Comparison of ENCODE assay signal across 23 mouse cellular contexts in the genomic region with DNA sequence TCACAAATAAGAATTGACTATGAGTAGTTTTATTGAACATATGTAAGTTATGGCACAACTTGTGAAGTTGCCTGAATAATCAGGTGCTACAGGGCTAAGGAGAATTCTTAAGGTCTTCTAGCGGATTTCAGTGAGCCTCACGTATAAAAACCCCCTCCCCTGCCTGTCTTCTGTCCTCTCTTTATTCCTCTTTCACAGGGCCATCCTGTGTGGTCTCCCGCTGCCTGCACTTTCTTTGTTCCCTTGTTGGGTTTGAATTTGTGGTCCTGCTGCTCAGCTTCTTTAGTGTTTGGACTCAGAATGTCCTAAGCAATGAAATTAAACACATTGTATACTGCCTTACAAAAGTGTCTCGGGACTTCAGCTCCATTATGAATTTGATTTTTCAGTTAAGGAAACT.
DNase-seq lines count a peak whose midpoint lies in the region; ATAC-seq and TF ChIP-seq lines count a peak whose summit lies in the region.
"Had no signal": no experiment of that assay in that cellular context is flagged by ENCODE, and none has a peak within 500 bp of the region (broad histone marks: within the 10 kb centered on the region; RNA-seq: fewer than 3 reads in every experiment).

No protein-coding gene starts in this region.

- H3K9me3 ChIP-seq in forebrain, embryonic 10.5 days, result no peaks in the 10 kb centered on the region
- H3K9me3 ChIP-seq in forebrain, embryonic 12.5 days, result no peaks in the 10 kb centered on the region
- no peaks in the 10 kb centered on the region for H3K9me3 ChIP-seq in midbrain, embryonic 10.5 days (replicated peaks)
- no peaks in the 10 kb centered on the region for H3K9me3 ChIP-seq in midbrain, embryonic 13.5 days
- no peaks in the 10 kb centered on the region for H3K9me3 ChIP-seq in ES-Bruce4 (replicated peaks; ENCODE audit: control insufficient read depth, insufficient read depth, low read length, poor library complexity, severe bottlenecking)
- H3K9me3 ChIP-seq in embryonic facial prominence, embryonic 10.5 days, result no peaks in the 10 kb centered on the region
- H3K9me3 ChIP-seq: forebrain, embryonic 15.5 days; heart, embryonic 12.5 days; hindbrain, embryonic 12.5 days had no signal

- no peak for TF ChIP-seq POLR2A in ES-Bruce4 (IDR thresholded peaks at IDR 0.05; ENCODE audit: insufficient read depth, low read length)

- 13% methylated on average over 4 of the region's 4 CpGs for whole genome bisulfite sequencing in forebrain, embryonic 10.5 days
- 7% methylated on average over 4 of the region's 4 CpGs for WGBS in forebrain, embryonic 12.5 days
- whole genome bisulfite sequencing in midbrain, embryonic 10.5 days, result 8% methylated on average over 4 of the region's 4 CpGs
- WGBS in midbrain, embryonic 13.5 days, result 6% methylated on average over 4 of the region's 4 CpGs
- WGBS in embryonic facial prominence, embryonic 10.5 days, result 29% methylated on average over 4 of the region's 4 CpGs

- no peak overlapping the region for H3K4me3 ChIP-seq in forebrain, embryonic 10.5 days
- no peak overlapping the region for H3K4me3 ChIP-seq in forebrain, embryonic 12.5 days (replicated peaks)
- no peak overlapping the region for H3K4me3 ChIP-seq in midbrain, embryonic 10.5 days
- no peak overlapping the region for H3K4me3 ChIP-seq in midbrain, embryonic 13.5 days (replicated peaks)
- no peak overlapping the region for H3K4me3 ChIP-seq in ES-Bruce4 (ENCODE audit: low read depth, low read length)
- no peak overlapping the region for H3K4me3 ChIP-seq in embryonic facial prominence, embryonic 10.5 days
- H3K4me3 ChIP-seq: forebrain, embryonic 15.5 days; heart, embryonic 12.5 days; hindbrain, embryonic 12.5 days; layer of hippocampus, adult 2 months; myocyte had no signal

- no peak for TF ChIP-seq CTCF in ES-Bruce4 (IDR thresholded peaks at IDR 0.05; ENCODE audit: low read depth, low read length)

- H3K4me2 ChIP-seq in forebrain, embryonic 12.5 days, result no peak overlapping the region
- H3K4me2 ChIP-seq in midbrain, embryonic 13.5 days (replicated peaks), result no peak overlapping the region
- H3K4me2 ChIP-seq: forebrain, embryonic 15.5 days; heart, embryonic 12.5 days; hindbrain, embryonic 12.5 days had no signal

- peak overlapping the region; percentile 84 for H3K27ac ChIP-seq in forebrain, embryonic 10.5 days
- no peak overlapping the region for H3K27ac ChIP-seq in forebrain, embryonic 12.5 days
- H3K27ac ChIP-seq in midbrain, embryonic 10.5 days (replicated peaks), result peak overlapping the region; percentile 84
- H3K27ac ChIP-seq in midbrain, embryonic 13.5 days, result no peak overlapping the region
- 0 out of 2 replicates have a peak overlapping the region, but pooled peaks have one; percentile 6 for H3K27ac ChIP-seq in ES-Bruce4 (ENCODE audit: insufficient read depth, low read length)
- H3K27ac ChIP-seq in embryonic facial prominence, embryonic 10.5 days (replicated peaks), result peak overlapping the region; percentile 74
- H3K27ac ChIP-seq: forebrain, embryonic 15.5 days; hindbrain, embryonic 12.5 days; layer of hippocampus, adult 2 months had no signal

- TF ChIP-seq EP300 in ES-Bruce4 (IDR thresholded peaks at IDR 0.05; ENCODE audit: insufficient read depth, low read depth, low read length), result no peak

- DNase-seq in forebrain, embryonic 10.5 days (ENCODE audit: extremely low spot score, low spot score), result peak; percentile 41
- DNase-seq in midbrain, embryonic 10.5 days (ENCODE audit: low spot score), result no peak
- no peak for DNase-seq in embryonic facial prominence, embryonic 10.5 days (ENCODE audit: low spot score)
- no peak for DNase-seq in adipocyte (ENCODE audit: low spot score)
- no peak for DNase-seq in kidney, postnatal 10 days
- DNase-seq: cerebellum, adult 11-12 months; cerebellum, postnatal 10 days; gastrocnemius, postnatal 10 days; heart, postnatal 10 days; kidney, adult 8-10 months; kidney, postnatal 25 days; lung, postnatal 4 days; right cerebral cortex, postnatal 25 days; spleen, adult 18-20 months had no signal

- ATAC-seq in forebrain, embryonic 12.5 days (ENCODE audit: low FRiP score), result no peak
- no peak for ATAC-seq in midbrain, embryonic 13.5 days
- ATAC-seq: forebrain, embryonic 15.5 days; inflammation-experienced regulatory T-cells, adult 6 months had no signal

- no peaks in the 10 kb centered on the region for H3K36me3 ChIP-seq in forebrain, embryonic 10.5 days (replicated peaks)
- H3K36me3 ChIP-seq in forebrain, embryonic 12.5 days (replicated peaks), result no peaks in the 10 kb centered on the region
- no peaks in the 10 kb centered on the region for H3K36me3 ChIP-seq in midbrain, embryonic 10.5 days
- no peaks in the 10 kb centered on the region for H3K36me3 ChIP-seq in midbrain, embryonic 13.5 days
- H3K36me3 ChIP-seq in ES-Bruce4 (ENCODE audit: control insufficient read depth, insufficient read depth, low read length, poor library complexity, severe bottlenecking), result no peaks in the 10 kb centered on the region
- H3K36me3 ChIP-seq in embryonic facial prominence, embryonic 10.5 days (replicated peaks), result no peaks in the 10 kb centered on the region
- H3K36me3 ChIP-seq: forebrain, embryonic 15.5 days; heart, embryonic 12.5 days; hindbrain, embryonic 12.5 days had no signal

- H3K4me1 ChIP-seq in forebrain, embryonic 10.5 days, result peaks cover 60% of the 10 kb centered on the region
- H3K4me1 ChIP-seq in forebrain, embryonic 12.5 days, result peaks cover 29% of the 10 kb centered on the region
- peaks cover 61% of the 10 kb centered on the region for H3K4me1 ChIP-seq in midbrain, embryonic 10.5 days
- peaks cover 26% of the 10 kb centered on the region for H3K4me1 ChIP-seq in midbrain, embryonic 13.5 days (replicated peaks)
- H3K4me1 ChIP-seq in ES-Bruce4 (ENCODE audit: control insufficient read depth, insufficient read depth, low read length), result peaks cover 6% of the 10 kb centered on the region
- peaks cover 55% of the 10 kb centered on the region for H3K4me1 ChIP-seq in embryonic facial prominence, embryonic 10.5 days

- no peak overlapping the region for H3K9ac ChIP-seq in forebrain, embryonic 12.5 days
- H3K9ac ChIP-seq in midbrain, embryonic 13.5 days (replicated peaks), result no peak overlapping the region
- H3K9ac ChIP-seq in ES-Bruce4 (ENCODE audit: low read depth, poor library complexity, severe bottlenecking), result no peak overlapping the region
- H3K9ac ChIP-seq: forebrain, embryonic 15.5 days; heart, embryonic 12.5 days; hindbrain, embryonic 12.5 days had no signal

- H3K27me3 ChIP-seq in forebrain, embryonic 10.5 days (ENCODE audit: poor library complexity, severe bottlenecking), result no peaks in the 10 kb centered on the region
- no peaks in the 10 kb centered on the region for H3K27me3 ChIP-seq in forebrain, embryonic 12.5 days
- H3K27me3 ChIP-seq in midbrain, embryonic 10.5 days (ENCODE audit: low read depth, poor library complexity, severe bottlenecking), result no peaks in the 10 kb centered on the region
- H3K27me3 ChIP-seq in midbrain, embryonic 13.5 days, result no peaks in the 10 kb centered on the region
- no peaks in the 10 kb centered on the region for H3K27me3 ChIP-seq in ES-Bruce4 (ENCODE audit: control insufficient read depth, insufficient read depth, low read length, poor library complexity, severe bottlenecking)
- H3K27me3 ChIP-seq in embryonic facial prominence, embryonic 10.5 days (replicated peaks; ENCODE audit: low read depth, poor library complexity, severe bottlenecking), result no peaks in the 10 kb centered on the region
- H3K27me3 ChIP-seq: forebrain, embryonic 15.5 days; heart, embryonic 12.5 days; hindbrain, embryonic 12.5 days had no signal

Comparison
In these comparisons a context has a peak if more than half of its experiments do, and no peak if none do; other contexts are left out.
1. H3K27ac ChIP-seq: peak in forebrain, embryonic 10.5 days (single experiment), midbrain, embryonic 10.5 days (single experiment), ES-Bruce4 (single experiment) and embryonic facial prominence, embryonic 10.5 days (single experiment); none in forebrain, embryonic 12.5 days (single experiment) and midbrain, embryonic 13.5 days (single experiment).